Mouse (Mus musculus) Patski (cell line): ENCODE measurements around the gene Gpat3. TPM values are rescaled to one million over a fixed set of nuclear protein-coding genes. Genes with fewer than 3 reads are reported as not detected.

Experiments used
- ATAC-seq: fragments of 100-300 bp; one replicate; pipeline ENCODE4 v1.8.0; 2021
- CTCF ChIA-PET: fragments of 350-600 bp; sonication (Branson Sonifier 250); formaldehyde crosslinking; loops from one replicate; lab custom pipeline; 2022; ENCODE audit warnings: inconsistent platforms; lab: Charles Lee
- POLR2A ChIA-PET: fragments of 350-600 bp; sonication (Branson Sonifier 250); formaldehyde crosslinking; loops from one replicate; lab custom pipeline; 2022; ENCODE audit warnings: antibody characterized with exemption, inconsistent platforms; lab: Charles Lee
- DNase-seq: peaks from one replicate; pipeline ENCODE4 v3.0.0-alpha.2; 2011; ENCODE audit warnings: low read depth, low spot score
- H3K27me3 ChIP-seq: fragments of 371-371 bp; one replicate; pipeline ENCODE4 v1.5.1; 2021
- CTCF ChIP-seq: fragments of 100-300 bp; IDR thresholded peaks from one replicate; pipeline ENCODE4 v1.5.1; 2021
- in situ Hi-C: fragments of 300-500 bp; cut with MboI; formaldehyde crosslinking; loops from 3 replicates; pipeline ENCODE4 v1.11.1; 2018; ENCODE audit warnings: low pct_unique_long_range_greater_than_20kb, mixed read lengths
- polyA plus RNA-seq: library from polyadenylated mRNA; unstranded; gene quantifications from one replicate; pipeline ENCODE4 v1.2.3, GENCODE M21; 2021

The Gpat3 gene
- polyA plus RNA-seq, 1 experiment from 2014 or later: 11.9 TPM

DNA sequence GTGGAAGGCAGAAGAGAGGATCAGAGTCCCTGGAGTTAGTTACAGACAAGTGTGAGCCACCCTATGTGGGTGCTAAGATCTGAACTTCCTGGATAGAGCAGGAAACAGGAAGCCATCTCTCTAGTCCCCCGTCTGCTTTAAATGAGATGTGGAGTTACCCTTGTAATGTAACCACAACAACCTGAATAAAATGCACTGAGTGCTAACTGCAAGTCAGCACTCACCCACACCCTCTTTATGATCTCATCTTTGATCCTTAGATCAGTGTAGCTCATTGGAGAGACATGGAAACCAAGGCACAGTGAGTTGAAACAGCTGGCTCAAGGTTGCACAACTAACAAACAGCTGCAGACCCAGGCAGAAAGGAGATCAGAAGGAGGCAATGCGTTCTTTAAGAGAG, 84.2 kb downstream of the Gpat3 start:
- ATAC-seq (no peak), DNase-seq (no peak)
- POLR2A ChIA-PET: no interaction called here
- CTCF ChIA-PET: no interaction called here
- no peak for TF ChIP-seq CTCF
- in situ Hi-C loops: loop anchor here (10.0 kb wide), 1 partner anchor 765 kb away; no protein-coding TSS in a partner anchor
- H3K27me3 ChIP-seq: peaks cover 17% of the 10 kb centered on the region

DNA sequence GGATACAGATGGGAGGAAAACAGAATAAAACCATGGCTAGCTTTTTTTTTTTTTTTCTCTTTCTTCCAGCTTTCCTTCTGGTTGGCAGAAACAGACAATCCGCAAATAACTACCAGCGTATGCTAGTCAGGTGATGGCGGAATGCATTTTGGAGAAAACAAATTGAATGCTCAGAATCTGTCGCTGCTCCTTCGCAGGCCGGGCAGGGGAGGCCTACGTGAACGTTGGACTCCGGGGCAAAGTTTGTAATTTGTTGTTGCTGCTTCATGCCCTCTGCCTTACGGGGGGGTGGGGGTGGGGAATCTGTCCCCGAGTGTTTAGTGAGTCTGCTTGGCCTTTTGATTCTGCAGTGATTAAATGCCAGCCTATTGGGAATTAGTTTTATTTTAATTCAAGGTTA, 98.2 kb downstream of the Gpat3 start:
- ATAC-seq (no peak), DNase-seq (no peak)
- POLR2A ChIA-PET: no interaction called here
- peaks cover 66% of the 10 kb centered on the region for H3K27me3 ChIP-seq
- no peak for TF ChIP-seq CTCF
- CTCF ChIA-PET: interaction anchor here (0.9 kb wide), 1 partner anchor 725 kb away, joined by 3 read pairs; no protein-coding TSS in a partner anchor
- in situ Hi-C loops: no loop called here

DNA sequence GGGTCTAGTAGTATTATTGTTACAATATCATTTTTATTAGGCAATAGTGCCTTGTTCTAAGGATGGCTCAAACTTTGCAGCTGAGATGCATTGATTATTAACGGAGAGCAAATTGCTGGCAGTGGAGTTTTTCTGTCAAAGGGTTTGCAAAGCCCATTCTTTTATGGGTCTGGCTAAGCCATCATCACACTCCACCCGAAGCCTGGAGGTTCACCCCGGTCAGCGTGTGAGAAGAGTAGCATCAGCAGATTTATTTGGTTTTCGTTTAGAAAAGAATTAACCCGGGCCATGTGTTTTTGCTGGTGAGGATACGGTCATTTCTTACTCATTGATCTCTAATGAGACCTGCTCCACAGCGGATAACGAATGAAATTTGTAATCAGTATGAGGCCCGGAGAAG, 99.8 kb downstream of the Gpat3 start:
- in situ Hi-C loops: no loop called here
- ChIA-PET POLR2A (no interaction called here), CTCF (no interaction called here)
- TF ChIP-seq CTCF: no peak
- ATAC-seq: no peak
- DNase-seq: no peak
- H3K27me3 ChIP-seq: peaks cover 70% of the 10 kb centered on the region

Other genes with a start within 250 kb of the Gpat3 start
- gene Coq2, start 170.6 kb upstream of the Gpat3 start, polyA plus RNA-seq: 83.6 TPM
- gene Hpse, start 126.0 kb upstream of the Gpat3 start, polyA plus RNA-seq: 1.6 TPM
- 22.8 TPM for gene Helq, start 47.1 kb upstream of the Gpat3 start, polyA plus RNA-seq
- gene Mrps18c, start 47.1 kb upstream of the Gpat3 start, polyA plus RNA-seq: 99.9 TPM
- gene Abraxas1, start 24.7 kb upstream of the Gpat3 start, polyA plus RNA-seq: 18.5 TPM